In genomic region chr16:91011847-91012246, GRCm38 (mm10) we compare ENCODE assay signal across 8 mouse cellular contexts. TPM values are rescaled to one million over a fixed set of nuclear protein-coding genes. Genes with fewer than 3 reads are reported as not detected.
DNase-seq lines count a peak whose midpoint lies in the region; ATAC-seq and TF ChIP-seq lines count a peak whose summit lies in the region.

No protein-coding gene starts in this region.

- H3K4me3 ChIP-seq in heart, embryonic 13.5 days: peak overlapping the region; percentile 88
- peak overlapping the region; percentile 72 for H3K4me3 ChIP-seq in hindbrain, postnatal 0 days (ENCODE audit: low read length)

- peak overlapping the region; percentile 90 for H3K27ac ChIP-seq in heart, embryonic 13.5 days (replicated peaks)
- peak overlapping the region; percentile 91 for H3K27ac ChIP-seq in hindbrain, postnatal 0 days

- H3K4me2 ChIP-seq in heart, embryonic 13.5 days: peak overlapping the region; percentile 91
- peak overlapping the region; percentile 58 for H3K4me2 ChIP-seq in hindbrain, postnatal 0 days (ENCODE audit: low read depth, low read length)

- peaks cover 34% of the 10 kb centered on the region for H3K36me3 ChIP-seq in heart, embryonic 13.5 days
- H3K36me3 ChIP-seq in hindbrain, postnatal 0 days (ENCODE audit: insufficient read depth, low read length): peaks cover 16% of the 10 kb centered on the region; the same call in 1 of the 2 replicates

- H3K4me1 ChIP-seq in heart, embryonic 13.5 days: peaks cover 20% of the 10 kb centered on the region
- 0 out of 2 replicates have a peak, but pooled peaks cover 6% of the 10 kb centered on the region for H3K4me1 ChIP-seq in hindbrain, postnatal 0 days (ENCODE audit: insufficient read depth, low read length)

- no peak for ATAC-seq in heart, embryonic 13.5 days (ENCODE audit: extremely low read depth, insufficient number of reproducible peaks, low FRiP score, low TSS enrichment)
- ATAC-seq in common myeloid progenitor, adult 5-6 weeks (replicated peaks; ENCODE audit: low read depth, poor library complexity, severe bottlenecking): peak; percentile 41
- ATAC-seq in hindbrain, postnatal 0 days: no peak
- peak; percentile 64 for ATAC-seq in monocyte, adult 5-6 weeks (replicated peaks; ENCODE audit: insufficient number of reproducible peaks, low FRiP score, low TSS enrichment, poor library complexity, severe bottlenecking)

- DNase-seq in heart, postnatal 25 days (ENCODE audit: low spot score): no peak
- no peak for DNase-seq in hindbrain, postnatal 0 days (ENCODE audit: low spot score)
- DNase-seq in frontal cortex, postnatal 14 days (ENCODE audit: low spot score in 2 of 2): no peak
- DNase-seq in yolk sac, embryonic 10.5 days (ENCODE audit: low spot score): no peak
- no peak for DNase-seq in adipocyte (ENCODE audit: low spot score)

- H3K9me3 ChIP-seq in heart, embryonic 13.5 days: no peaks in the 10 kb centered on the region
- no peaks in the 10 kb centered on the region for H3K9me3 ChIP-seq in hindbrain, postnatal 0 days (ENCODE audit: low read length)

- intact Hi-C loops in heart, postnatal 25 days (cut with DNase I): loop anchor here (2.0 to 5.0 kb wide), 2 partner anchors 33 to 75 kb away; partner anchors contain the start of genes Cfap298 and Paxbp1

- no peaks in the 10 kb centered on the region for H3K27me3 ChIP-seq in heart, embryonic 13.5 days (replicated peaks)
- H3K27me3 ChIP-seq in hindbrain, postnatal 0 days (ENCODE audit: insufficient read depth, low read length): no peaks in the 10 kb centered on the region

- H3K9ac ChIP-seq in heart, embryonic 13.5 days: peak overlapping the region; percentile 91
- H3K9ac ChIP-seq in hindbrain, postnatal 0 days (replicated peaks; ENCODE audit: low read length): peak overlapping the region; percentile 95

- 37% methylated on average over 3 of the region's 3 CpGs for WGBS in heart, embryonic 13.5 days
- 32% methylated on average over 3 of the region's 3 CpGs for WGBS in hindbrain, postnatal 0 days

- no peak for TF ChIP-seq CTCF in hindbrain, postnatal 0 days (IDR thresholded peaks at IDR 0.05; ENCODE audit: low read depth)

RNA-seq across cellular contexts. Expression of gene Synj1, which starts 0.7 kb away (rescaled TPM):
- 9.5 and 11.4 TPM in 2 replicates for polyA plus RNA-seq in heart, embryonic 13.5 days (2015; fragmentation: Nextera tagmentation; extraction: Ambion mirVana)
- total RNA-seq in heart, postnatal 25 days (2021): 10 to 100 TPM; 27.6 to 29.5 TPM
- total RNA-seq in common myeloid progenitor, adult 5-6 weeks (2017): 27.1 and 40.4 TPM in 2 replicates
- 47.9 and 58.1 TPM in 2 replicates for total RNA-seq in hindbrain, postnatal 0 days (2014; rRNA removed)
- polyA plus RNA-seq in hindbrain, postnatal 0 days (2015; fragmentation: Nextera tagmentation; extraction: Ambion mirVana): 42.4 and 50.5 TPM in 2 replicates
- total RNA-seq in monocyte, adult 5-6 weeks (2017): 46.1 to 103 TPM (median 74.0 TPM) in 3 replicates

RNA-seq across cellular contexts. Expression of gene Paxbp1, which starts 32.5 kb away (rescaled TPM):
- 30.4 and 34.5 TPM in 2 replicates for polyA plus RNA-seq in heart, embryonic 13.5 days (2015; fragmentation: Nextera tagmentation; extraction: Ambion mirVana)
- total RNA-seq in heart, postnatal 25 days (2021): 10 to 100 TPM; 15.7 to 16.0 TPM
- 82.4 and 88.2 TPM in 2 replicates for total RNA-seq in common myeloid progenitor, adult 5-6 weeks (2017)
- total RNA-seq in hindbrain, postnatal 0 days (2014; rRNA removed): 39.7 and 45.3 TPM in 2 replicates
- 22.8 and 27.2 TPM in 2 replicates for polyA plus RNA-seq in hindbrain, postnatal 0 days (2015; fragmentation: Nextera tagmentation; extraction: Ambion mirVana)
- total RNA-seq in monocyte, adult 5-6 weeks (2017): 135 to 183 TPM (median 160 TPM) in 3 replicates

Comparison
In these comparisons a context has a peak if more than half of its experiments do, and no peak if none do; other contexts are left out.
1. ATAC-seq: peak in common myeloid progenitor, adult 5-6 weeks (single experiment) and monocyte, adult 5-6 weeks (single experiment); none in heart, embryonic 13.5 days (single experiment) and hindbrain, postnatal 0 days (single experiment).